8 mouse cellular contexts compared by ENCODE assay signal in genomic region chr11:98412273-98412796, GRCm38 (mm10). TPM values are rescaled to one million over a fixed set of nuclear protein-coding genes. Genes with fewer than 3 reads are reported as not detected.
DNase-seq lines count a peak whose midpoint lies in the region; ATAC-seq and TF ChIP-seq lines count a peak whose summit lies in the region.

Gene Erbb2, plus strand, starts transcription at chr11:98412470.

- H3K4me2 ChIP-seq in heart, postnatal 0 days (ENCODE audit: low read depth, low read length) = peak within 1 kb of the TSS; percentile 88
- peak within 1 kb of the TSS; percentile 98 for H3K4me2 ChIP-seq in midbrain, embryonic 11.5 days

- peak; percentile 88 for ATAC-seq in heart, postnatal 0 days (ENCODE audit: insufficient read depth, low read depth)
- peak; percentile 80 for ATAC-seq in midbrain, embryonic 11.5 days (ENCODE audit: low FRiP score)

- no peaks in the 10 kb centered on the region for H3K36me3 ChIP-seq in heart, postnatal 0 days (replicated peaks; ENCODE audit: control insufficient read depth, insufficient read depth, low read length)
- no peaks in the 10 kb centered on the region for H3K36me3 ChIP-seq in midbrain, embryonic 11.5 days (ENCODE audit: control insufficient read depth, insufficient read depth, low read length)

- DNase-seq in thymus, postnatal 0 days (ENCODE audit: low spot score) = peak; percentile 25
- no peak for DNase-seq in thymus, adult 18-20 months
- peak; percentile 39 for DNase-seq in fibroblast of lung, adult 2 months (ENCODE audit: low read depth)
- DNase-seq in heart, postnatal 0 days (ENCODE audit: low spot score) = peak; percentile 81
- peak; percentile 90 to 92 for DNase-seq in kidney, postnatal 36 days
- peak; percentile 96 for DNase-seq in midbrain, embryonic 11.5 days (ENCODE audit: low spot score, missing footprints)
- peak; percentile 67 to 77 for DNase-seq in urinary bladder, adult 18-20 months (ENCODE audit: low spot score in 2 of 2)
- no peak for DNase-seq in right cerebral cortex, postnatal 25 days

- peak within 1 kb of the TSS; percentile 86 for H3K9ac ChIP-seq in heart, postnatal 0 days (replicated peaks; ENCODE audit: low read depth, low read length)
- peak within 1 kb of the TSS; percentile 88 for H3K9ac ChIP-seq in midbrain, embryonic 11.5 days (ENCODE audit: low read length)

- peak within 1 kb of the TSS; percentile 88 for H3K4me3 ChIP-seq in heart, postnatal 0 days (ENCODE audit: low read depth, low read length)
- peak within 1 kb of the TSS; percentile 83 for H3K4me3 ChIP-seq in midbrain, embryonic 11.5 days (ENCODE audit: low read depth, low read length)

- H3K4me1 ChIP-seq in heart, postnatal 0 days (ENCODE audit: control insufficient read depth, insufficient read depth) = peaks cover 29% of the 10 kb centered on the region
- H3K4me1 ChIP-seq in midbrain, embryonic 11.5 days (ENCODE audit: control insufficient read depth, insufficient read depth, low read length) = peaks cover 26% of the 10 kb centered on the region

- no peak for TF ChIP-seq CTCF in heart, postnatal 0 days (IDR thresholded peaks at IDR 0.05; ENCODE audit: low read depth)

- H3K27ac ChIP-seq in heart, postnatal 0 days (ENCODE audit: low read depth) = peak within 1 kb of the TSS; percentile 91
- H3K27ac ChIP-seq in midbrain, embryonic 11.5 days (ENCODE audit: low read depth, low read length) = peak within 1 kb of the TSS; percentile 40; the same call in 1 of the 2 replicates

- H3K9me3 ChIP-seq in heart, postnatal 0 days (replicated peaks; ENCODE audit: control insufficient read depth, low read length) = no peaks in the 10 kb centered on the region
- H3K9me3 ChIP-seq in midbrain, embryonic 11.5 days (ENCODE audit: control insufficient read depth, low read length) = no peaks in the 10 kb centered on the region

- under 1% methylated on average over 25 of the region's 49 CpGs for WGBS in heart, postnatal 0 days
- 1% methylated on average over 40 of the region's 49 CpGs for WGBS in midbrain, embryonic 11.5 days

- TF ChIP-seq EP300 in heart, postnatal 0 days (IDR thresholded peaks at IDR 0.05; ENCODE audit: low read depth) = no peak; the same call in 1 of the 2 replicates

- H3K27me3 ChIP-seq in heart, postnatal 0 days (ENCODE audit: control insufficient read depth, insufficient read depth, low read length) = no peaks in the 10 kb centered on the region
- H3K27me3 ChIP-seq in midbrain, embryonic 11.5 days (ENCODE audit: control insufficient read depth, insufficient read depth, low read length) = peaks cover 9% of the 10 kb centered on the region

RNA-seq across cellular contexts. Expression of gene Erbb2, which starts in this region (rescaled TPM):
- polyA plus RNA-seq in thymus, postnatal 0 days (2015; fragmentation: Nextera tagmentation; extraction: Ambion mirVana) = 2.5 and 3.1 TPM in 2 replicates
- total RNA-seq in heart, postnatal 0 days (2014; rRNA removed; ENCODE audit: low replicate concordance) = 23.2 and 31.4 TPM in 2 replicates
- polyA plus RNA-seq in heart, postnatal 0 days (2015; fragmentation: Nextera tagmentation; extraction: Ambion mirVana) = 15.5 and 16.8 TPM in 2 replicates
- 14.8 TPM in 2 replicates for polyA plus RNA-seq in midbrain, embryonic 11.5 days (2014; fragmentation: Nextera tagmentation; extraction: Ambion mirVana)

Comparison
In these comparisons a context has a peak if more than half of its experiments do, and no peak if none do; other contexts are left out.
1. DNase-seq: peak in thymus, postnatal 0 days (single experiment), fibroblast of lung, adult 2 months (single experiment), heart, postnatal 0 days (single experiment), kidney, postnatal 36 days (2 of 2), midbrain, embryonic 11.5 days (single experiment) and urinary bladder, adult 18-20 months (2 of 2); none in thymus, adult 18-20 months (0 of 2) and right cerebral cortex, postnatal 25 days (single experiment).